Mouse (Mus musculus) spleen, adult 2 months (tissue): ENCODE results near the gene Exog. TPM values are rescaled to one million over a fixed set of nuclear protein-coding genes. Genes with fewer than 3 reads are reported as not detected.

ENCODE experiments used
- DNase-seq, 2 experiments: peaks; one replicate each; pipeline versions ENCODE4 v3.0.0 to v3.0.0-alpha.2; 2012 to 2021; ENCODE audit warnings: low spot score in 2 of 2, low read depth in 1 of 2
- H3K27ac ChIP-seq: fragments of 200-500 bp; 2 replicates; pipeline ENCODE4 v1.5.1; 2012; ENCODE audit warnings: low read length, inconsistent platforms; ENCODE audit not compliant: insufficient read depth
- H3K27me3 ChIP-seq: fragments of 200-500 bp; 2 replicates; pipeline ENCODE4 v1.6.1; 2012; ENCODE audit warnings: mild to moderate bottlenecking, moderate library complexity, low read length, inconsistent platforms; ENCODE audit not compliant: control insufficient read depth, insufficient read depth
- H3K36me3 ChIP-seq: fragments of 200-500 bp; 2 replicates; pipeline ENCODE4 v1.6.1; 2012; ENCODE audit warnings: mild to moderate bottlenecking, low read length, inconsistent platforms; ENCODE audit not compliant: control insufficient read depth, insufficient read depth
- H3K4me1 ChIP-seq: fragments of 200-500 bp; 2 replicates; pipeline ENCODE4 v1.6.1; 2011; ENCODE audit warnings: inconsistent platforms; ENCODE audit not compliant: control insufficient read depth, insufficient read depth, insufficient read length
- H3K4me3 ChIP-seq: fragments of 200-500 bp; 2 replicates; pipeline ENCODE4 v1.5.1; 2011; ENCODE audit warnings: mild to moderate bottlenecking, inconsistent platforms; ENCODE audit not compliant: insufficient read depth, insufficient read length; ENCODE audit errors: extremely low read depth
- CTCF ChIP-seq: fragments of 200-500 bp; IDR thresholded peaks from 2 replicates; pipeline ENCODE4 v1.5.1; 2011; ENCODE audit warnings: mild to moderate bottlenecking, inconsistent platforms; ENCODE audit not compliant: insufficient read depth, insufficient read length, insufficient replicate concordance; ENCODE audit errors: extremely low read depth
- POLR2A ChIP-seq: fragments of 200-500 bp; IDR thresholded peaks from 2 replicates; pipeline ENCODE4 v1.6.1; 2011; ENCODE audit warnings: low read depth, low read length, inconsistent platforms
- WGBS: fragments of 180-500 bp; shearing (Covaris S2); methylation state at CpG from one replicate; pipeline ENCODE4 v1.1.7; 2018; 5-methylcytosine and 5-hydroxymethylcytosine counted together
- polyA plus RNA-seq: library from polyadenylated mRNA; depleted of rRNA; stranded (reverse); fragments of >200 nt; gene quantifications from 2 replicates; pipeline ENCODE4 v1.2.3, GENCODE M21; 2012

The Exog gene
- polyA plus RNA-seq, 1 experiment: 2.2 TPM

GRCm38 (mm10) chr9:119483554-119484353 lies 39.0 kb downstream of the Exog start:
- WGBS: 54% methylated on average over 23 of the region's 23 CpGs
- H3K4me1 ChIP-seq: no peaks in the 10 kb centered on the region; the same call in none of the 2 replicates
- H3K27ac ChIP-seq: no peak overlapping the region
- no peaks in the 10 kb centered on the region for H3K27me3 ChIP-seq
- TF ChIP-seq CTCF (no peak), POLR2A (no peak)
- no peak for DNase-seq
- H3K4me3 ChIP-seq: no peak overlapping the region
- H3K36me3 ChIP-seq: no peaks in the 10 kb centered on the region

GRCm38 (mm10) chr9:119484420-119484819 lies 39.7 kb downstream of the Exog start:
- Histone ChIP-seq H3K27ac (no peak overlapping the region), H3K4me3 (no peak overlapping the region), H3K27me3 (no peaks in the 10 kb centered on the region), H3K4me1 (no peaks in the 10 kb centered on the region; the same call in none of the 2 replicates), H3K36me3 (no peaks in the 10 kb centered on the region)
- TF ChIP-seq CTCF (no peak), POLR2A (no peak)
- no peak for DNase-seq
- WGBS: 77% methylated on average over 9 of the region's 9 CpGs

- H3K4me3 ChIP-seq: no peak overlapping the region
- H3K4me1 ChIP-seq: no peaks in the 10 kb centered on the region; the same call in none of the 2 replicates
- H3K36me3 ChIP-seq: no peaks in the 10 kb centered on the region
- WGBS: 73% methylated on average over 13 of the region's 13 CpGs
- no peak for TF ChIP-seq POLR2A
- no peak for TF ChIP-seq CTCF
- H3K27me3 ChIP-seq: no peaks in the 10 kb centered on the region
- no peak overlapping the region for H3K27ac ChIP-seq
- no peak for DNase-seq
These were observed 40.1 kb downstream of the Exog start for GRCm38 (mm10) chr9:119484868-119485267.

GRCm38 (mm10) chr9:119496354-119496753 lies 51.6 kb downstream of the Exog start:
- TF ChIP-seq POLR2A: no peak
- no peak for TF ChIP-seq CTCF
- 87% methylated on average over 9 of the region's 9 CpGs for WGBS
- H3K4me1 ChIP-seq: no peaks in the 10 kb centered on the region
- no peaks in the 10 kb centered on the region for H3K36me3 ChIP-seq
- no peak for DNase-seq
- H3K4me3 ChIP-seq: no peak overlapping the region
- H3K27me3 ChIP-seq: no peaks in the 10 kb centered on the region
- no peak overlapping the region for H3K27ac ChIP-seq

- TF ChIP-seq POLR2A (no peak), CTCF (no peak)
- Histone ChIP-seq H3K4me1 (no peaks in the 10 kb centered on the region), H3K27me3 (no peaks in the 10 kb centered on the region), H3K27ac (no peak overlapping the region), H3K36me3 (no peaks in the 10 kb centered on the region), H3K4me3 (no peak overlapping the region)
- 80% methylated on average over 5 of the region's 5 CpGs for WGBS
- DNase-seq: no peak
These were observed 52.2 kb downstream of the Exog start for GRCm38 (mm10) chr9:119496960-119497359.

GRCm38 (mm10) chr9:119497546-119498246 lies 53.0 kb downstream of the Exog start:
- DNase-seq: no peak
- H3K4me3 ChIP-seq: no peak overlapping the region
- TF ChIP-seq POLR2A: no peak
- TF ChIP-seq CTCF: no peak
- H3K27ac ChIP-seq: no peak overlapping the region
- no peaks in the 10 kb centered on the region for H3K36me3 ChIP-seq
- WGBS: 90% methylated on average over 15 of the region's 15 CpGs
- no peaks in the 10 kb centered on the region for H3K27me3 ChIP-seq
- H3K4me1 ChIP-seq: no peaks in the 10 kb centered on the region

GRCm38 (mm10) chr9:119498247-119498607 lies 53.5 kb downstream of the Exog start:
- TF ChIP-seq POLR2A: no peak
- TF ChIP-seq CTCF: no peak
- 88% methylated on average over 9 of the region's 9 CpGs for WGBS
- DNase-seq: no peak
- H3K4me1 ChIP-seq: no peaks in the 10 kb centered on the region
- no peaks in the 10 kb centered on the region for H3K36me3 ChIP-seq
- H3K4me3 ChIP-seq: no peak overlapping the region
- H3K27ac ChIP-seq: no peak overlapping the region
- H3K27me3 ChIP-seq: no peaks in the 10 kb centered on the region
